Mouse (Mus musculus): ENCODE measurements around the gene Wbp1.

DNA sequence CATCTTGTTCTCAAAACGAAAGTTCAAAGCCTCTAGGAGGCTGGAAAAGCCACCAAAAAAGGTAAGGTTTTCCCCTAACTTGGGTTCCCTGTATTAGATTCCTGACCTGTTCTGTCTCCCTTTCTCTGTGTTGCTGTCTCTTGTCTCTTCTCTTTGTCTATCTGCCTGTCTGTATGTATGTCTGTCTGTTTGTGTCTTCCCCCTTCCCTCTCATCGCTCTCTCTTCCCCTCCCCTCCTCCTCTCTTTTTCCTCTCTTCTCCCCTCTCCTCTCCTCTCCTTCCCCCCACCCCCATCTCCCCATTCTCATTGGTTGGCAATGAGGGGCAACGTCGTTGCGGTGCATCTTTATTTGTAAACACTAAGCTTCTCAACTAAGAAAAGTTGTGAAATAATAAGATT lies 4.0 kb upstream of the Wbp1 start, which contains the start of gene Ino80b:
- no peak for TF ChIP-seq POLR2A (IDR thresholded peaks at IDR 0.05; ENCODE audit: control insufficient read depth in 1 of 2, insufficient read depth in 1 of 2, low read depth in 1 of 2, low read length in 2 of 2, poor library complexity in 1 of 2)
- TF ChIP-seq MAX (IDR thresholded peaks at IDR 0.05; ENCODE audit: low read length), result no peak
- no peak for TF ChIP-seq CTCF (IDR thresholded peaks at IDR 0.05 in 2 of 3, conservative IDR thresholded peaks at IDR 0.05 in 1 of 3; ENCODE audit: control insufficient read depth in 1 of 3, insufficient read depth in 1 of 3, low read depth in 2 of 3, low read length in 3 of 3, poor library complexity in 1 of 3, severe bottlenecking in 1 of 3)
- no peak for TF ChIP-seq USF1 (IDR thresholded peaks at IDR 0.05; ENCODE audit: low read depth, low read length)
- TF ChIP-seq USF2 (IDR thresholded peaks at IDR 0.05; ENCODE audit: borderline replicate concordance in 1 of 2, insufficient read depth in 1 of 2, low read depth in 1 of 2, low read length in 2 of 2), result no peak
- TF ChIP-seq GATA1 (IDR thresholded peaks at IDR 0.05; ENCODE audit: low read depth, low read length), result no peak
- no peak for TF ChIP-seq POLR2AphosphoS2 (IDR thresholded peaks at IDR 0.05; ENCODE audit: low read length)
- no peak for TF ChIP-seq MAFK (IDR thresholded peaks at IDR 0.05; ENCODE audit: borderline replicate concordance, low read depth, low read length)
- no peak for TF ChIP-seq ZNF384 (IDR thresholded peaks at IDR 0.05; ENCODE audit: low read depth, low read length)
- no peak for TF ChIP-seq ETS1 (IDR thresholded peaks at IDR 0.05; ENCODE audit: low read depth, low read length)
- no peak for TF ChIP-seq E2F4 (IDR thresholded peaks at IDR 0.05; ENCODE audit: borderline replicate concordance, low read depth, low read length)

Measured in MEL (cell line).